In genomic region chr6:88874868-88875508, GRCm38 (mm10) we compare ENCODE assay signal across 8 mouse cellular contexts. TPM values are rescaled to one million over a fixed set of nuclear protein-coding genes. Genes with fewer than 3 reads are reported as not detected.
DNase-seq lines count a peak whose midpoint lies in the region; ATAC-seq and TF ChIP-seq lines count a peak whose summit lies in the region.

Gene Podxl2 (minus strand): TSS chr6:88875044.

- H3K9ac ChIP-seq in forebrain, postnatal 0 days = peak within 1 kb of the TSS; percentile 98

- no peaks in the 10 kb centered on the region for H3K9me3 ChIP-seq in forebrain, postnatal 0 days (ENCODE audit: low read length)

- peak; percentile 70 for DNase-seq in ES-CJ7 (ENCODE audit: low read depth, low spot score)
- DNase-seq in cerebellum, adult 18-20 months = peak; percentile 88 to 93
- DNase-seq in forebrain, postnatal 0 days = peak; percentile 93
- DNase-seq in heart, postnatal 10 days = peak; percentile 85 to 86
- DNase-seq in layer of hippocampus, adult 2 months (ENCODE audit: low spot score in 2 of 2) = peak; percentile 83 to 85
- peak; percentile 38 for DNase-seq in lung, adult 2 months
- DNase-seq in ovary, adult 18-20 months (ENCODE audit: low spot score) = peak; percentile 50
- DNase-seq in urinary bladder, adult 2 months (ENCODE audit: low spot score) = peak; percentile 48

- peak within 1 kb of the TSS; percentile 97 for H3K27ac ChIP-seq in forebrain, postnatal 0 days (ENCODE audit: low read depth, low read length)
- peak within 1 kb of the TSS; percentile 69 for H3K27ac ChIP-seq in layer of hippocampus, adult 2 months

- peak within 1 kb of the TSS; percentile 80 for H3K4me2 ChIP-seq in forebrain, postnatal 0 days (ENCODE audit: low read depth)

- TF ChIP-seq CTCF in forebrain, postnatal 0 days (IDR thresholded peaks at IDR 0.05; ENCODE audit: low read depth) = no peak
- no peak for TF ChIP-seq CTCF in layer of hippocampus, adult 2 months (conservative IDR thresholded peaks at IDR 0.05)
- no peak for TF ChIP-seq CTCF in lung, adult 2 months (IDR thresholded peaks at IDR 0.05; ENCODE audit: insufficient read depth, low read length)

- no peaks in the 10 kb centered on the region for H3K27me3 ChIP-seq in forebrain, postnatal 0 days (ENCODE audit: insufficient read depth, low read length)

- H3K4me3 ChIP-seq in forebrain, postnatal 0 days (ENCODE audit: low read depth, low read length) = peak within 1 kb of the TSS; percentile 95
- H3K4me3 ChIP-seq in layer of hippocampus, adult 2 months = peak within 1 kb of the TSS; percentile 63
- peak within 1 kb of the TSS; percentile 73 for H3K4me3 ChIP-seq in lung, adult 2 months (replicated peaks; ENCODE audit: extremely low read depth, low read depth, low read length)

- WGBS in forebrain, postnatal 0 days = 5% methylated on average over 62 of the region's 63 CpGs
- WGBS in lung, adult 2 months = 5% methylated on average over 63 of the region's 63 CpGs

- intact Hi-C loops in heart, postnatal 10 days (cut with DNase I) = no loop called here

- no peaks in the 10 kb centered on the region for H3K36me3 ChIP-seq in forebrain, postnatal 0 days (ENCODE audit: insufficient read depth)

- peaks cover 20% of the 10 kb centered on the region for H3K4me1 ChIP-seq in forebrain, postnatal 0 days (ENCODE audit: insufficient read depth)
- peaks cover 4% of the 10 kb centered on the region; the same call in 1 of the 2 replicates for H3K4me1 ChIP-seq in lung, adult 2 months (ENCODE audit: control insufficient read depth, insufficient read depth, low read length)

- peak; percentile 77 for ATAC-seq in forebrain, postnatal 0 days

- no peak for TF ChIP-seq POLR2A in lung, adult 2 months (IDR thresholded peaks at IDR 0.05; ENCODE audit: borderline replicate concordance, extremely low read depth, low read depth, low read length)

RNA-seq across cellular contexts. Expression of gene Podxl2, which starts in this region (rescaled TPM):
- 917 and 954 TPM in 2 replicates for total RNA-seq in forebrain, postnatal 0 days (2014; rRNA removed)
- polyA plus RNA-seq in forebrain, postnatal 0 days (2015; fragmentation: Nextera tagmentation; extraction: Ambion mirVana) = 702 and 718 TPM in 2 replicates
- 10 to 100 TPM; 49.9 to 54.8 TPM for total RNA-seq in heart, postnatal 10 days (2021)
- 100 to 1,000 TPM; 160 to 165 TPM for total RNA-seq in layer of hippocampus, adult 2 months (2021)
- polyA plus RNA-seq in lung, adult 2 months (2012; rRNA removed) = 35.8 and 51.4 TPM in 2 replicates
- polyA plus RNA-seq in urinary bladder, adult 2 months (2012; rRNA removed) = 23.2 and 24.2 TPM in 2 replicates

Comparison
In these comparisons a context has a peak if more than half of its experiments do, and no peak if none do; other contexts are left out.
1. Peak in every context shown above with its lines: DNase-seq, ATAC-seq, H3K4me3 ChIP-seq and H3K27ac ChIP-seq.
2. RNA of gene Podxl2 (polyA plus RNA-seq): 702 to 718 TPM in forebrain, postnatal 0 days; 35.8 to 51.4 TPM in lung, adult 2 months and 23.2 to 24.2 TPM in urinary bladder, adult 2 months; every median in the first group is over 10 times any median in the second.
3. DNase-seq: peak in every context shown above with its lines; median percentile 93 in forebrain, postnatal 0 days; 90 in cerebellum, adult 18-20 months; 86 in heart, postnatal 10 days; 84 in layer of hippocampus, adult 2 months; 70 in ES-CJ7; 50 in ovary, adult 18-20 months; 48 in urinary bladder, adult 2 months; 38 in lung, adult 2 months.